Mouse (Mus musculus): Measurements from ENCODE around the gene Chst13.

Gene Chst13

DNA sequence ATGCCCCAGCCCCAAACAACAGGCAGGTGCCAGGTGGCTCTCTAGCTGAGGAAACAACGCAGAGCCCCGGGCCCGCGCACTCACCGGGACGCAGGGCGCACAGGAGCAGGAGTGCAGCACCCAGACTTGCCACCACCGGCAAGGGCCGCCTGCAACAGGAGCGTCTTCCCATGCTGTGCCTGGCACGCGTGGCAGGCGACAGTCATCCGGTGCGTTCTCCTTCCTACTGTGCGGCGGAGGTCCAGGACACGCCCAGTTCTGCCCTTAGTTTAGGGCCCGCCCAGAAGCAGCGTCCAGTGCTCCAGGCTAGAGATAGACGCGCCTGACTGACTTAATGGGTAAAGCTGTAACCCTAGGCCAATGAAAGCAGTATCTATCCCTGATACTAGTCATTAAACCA lies at the start of gene Chst13:
Gene Chst13 (minus strand): TSS at position 195 of the 400 bp plus-strand sequence.
- no peak for DNase-seq (ENCODE audit: low spot score in 2 of 2)

DNA sequence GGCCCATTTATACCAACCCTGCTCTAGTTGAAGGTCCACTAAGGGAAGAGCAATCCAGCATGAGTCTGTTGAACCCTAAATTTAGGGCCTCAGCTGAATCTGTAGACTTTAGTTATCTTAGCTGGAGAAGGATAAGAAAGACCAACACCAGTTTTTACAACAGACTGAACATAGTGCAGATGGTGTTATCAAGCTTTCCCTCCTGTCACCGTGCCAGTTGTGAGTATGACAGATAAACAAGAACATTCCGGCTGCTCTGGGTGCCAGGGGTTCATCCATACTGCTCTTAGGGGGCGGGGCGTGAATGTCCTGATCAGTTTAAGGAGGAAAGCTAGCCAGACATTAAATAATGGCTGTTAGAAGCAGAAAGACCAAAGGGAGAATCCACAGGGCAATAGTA lies 49.7 kb upstream of the Chst13 start:
- no peak for DNase-seq (ENCODE audit: low spot score in 2 of 2)

DNA sequence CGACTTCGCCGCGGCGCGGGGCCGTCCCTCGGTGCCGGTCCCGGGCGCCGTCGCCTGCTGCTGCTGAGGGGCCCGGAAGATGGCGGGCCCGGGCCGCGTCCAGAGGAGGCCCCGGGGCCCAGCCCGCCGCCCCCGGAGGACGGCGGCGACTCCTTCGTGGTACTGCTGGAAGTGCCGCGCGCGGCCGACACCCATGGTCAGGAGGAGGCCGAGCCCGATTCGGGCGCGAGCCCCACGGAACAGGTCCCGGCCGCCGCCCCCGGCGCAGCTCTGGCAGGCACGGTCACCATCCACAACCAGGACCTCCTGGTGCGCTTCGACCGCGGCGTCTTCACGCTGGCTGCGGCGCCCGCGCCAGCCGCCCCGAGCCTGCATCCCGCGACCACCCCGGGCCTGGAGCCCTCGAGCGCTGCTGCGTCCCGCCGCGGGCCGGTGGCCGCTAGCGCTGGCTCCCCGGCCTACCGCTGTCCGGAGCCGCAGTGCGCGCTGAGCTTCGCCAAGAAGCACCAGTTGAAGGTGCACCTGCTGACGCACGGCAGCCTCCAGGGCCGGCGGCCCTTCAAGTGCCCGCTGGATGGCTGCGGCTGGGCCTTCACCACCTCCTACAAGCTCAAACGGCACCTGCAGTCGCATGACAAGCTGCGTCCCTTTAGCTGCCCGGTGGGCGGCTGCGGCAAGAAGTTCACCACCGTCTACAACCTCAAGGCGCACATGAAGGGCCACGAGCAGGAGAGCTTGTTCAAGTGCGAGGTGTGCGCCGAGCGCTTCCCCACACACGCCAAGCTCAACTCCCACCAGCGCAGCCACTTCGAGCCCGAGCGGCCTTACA lies 45.0 kb upstream of the Chst13 start:
- peak in 1 of 2 experiments; percentile 29 for DNase-seq (ENCODE audit: low spot score in 2 of 2)

DNA sequence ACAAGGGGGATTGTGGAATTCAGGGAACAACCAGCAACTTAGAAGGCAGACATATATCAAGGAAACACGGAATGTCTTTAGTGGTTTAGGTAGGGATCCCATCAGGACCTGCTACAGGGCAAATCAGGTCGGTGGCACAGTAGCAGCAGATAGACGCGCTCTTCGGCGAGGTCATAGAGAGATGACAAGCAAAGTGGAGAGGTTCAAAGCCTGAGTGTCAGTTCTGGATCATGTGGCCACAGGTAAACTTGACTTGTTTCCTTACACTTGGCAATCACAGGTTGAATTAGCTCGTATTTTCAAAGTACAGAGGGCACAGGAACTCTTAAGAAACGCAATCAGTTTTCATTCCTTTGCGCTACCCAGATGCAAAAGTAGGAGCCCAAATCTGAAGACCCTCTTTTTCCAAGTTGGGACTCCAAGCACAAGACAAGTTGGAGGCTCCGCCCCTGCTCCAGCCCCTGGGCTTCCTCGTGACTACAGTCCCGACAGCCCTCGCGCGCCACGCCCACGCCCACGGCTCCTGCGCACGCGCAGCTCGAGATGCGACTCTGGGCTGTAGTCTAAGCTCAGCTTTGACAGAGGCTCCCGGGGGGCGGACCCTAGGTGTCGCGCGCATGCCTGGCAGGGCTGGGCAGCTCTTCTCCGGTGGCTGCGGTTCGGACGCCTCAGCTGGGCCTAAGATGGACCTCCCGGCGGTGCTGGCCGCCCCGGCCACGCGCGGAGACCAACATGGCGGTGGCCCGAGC lies 44.2 kb upstream of the Chst13 start, which contains the start of gene Zxdc:
Gene Zxdc (plus strand): TSS at position 517 of the 749 bp plus-strand sequence.
- peak; percentile 99 to 100 for DNase-seq (ENCODE audit: low spot score in 2 of 2)

DNA sequence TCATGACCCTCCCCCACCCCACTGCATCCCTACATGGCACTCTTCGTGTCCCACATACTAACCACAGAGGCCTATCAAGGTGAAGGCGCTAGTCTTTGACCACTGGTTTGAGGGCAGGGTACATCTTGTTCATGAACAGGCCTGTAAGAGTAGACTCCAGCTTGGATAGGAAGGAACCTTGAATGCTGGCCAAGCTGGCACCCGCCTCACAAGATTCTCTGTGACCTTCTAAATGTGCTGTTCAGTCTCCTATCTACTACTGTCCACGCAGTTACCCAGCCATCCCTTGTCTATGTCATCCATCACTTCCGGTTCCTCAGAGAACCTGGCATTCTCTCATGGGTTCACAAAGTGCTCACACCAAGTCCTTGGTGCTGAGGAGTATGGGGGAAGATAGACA lies 38.3 kb upstream of the Chst13 start:
- no peak for DNase-seq (ENCODE audit: low spot score in 2 of 2)

DNA sequence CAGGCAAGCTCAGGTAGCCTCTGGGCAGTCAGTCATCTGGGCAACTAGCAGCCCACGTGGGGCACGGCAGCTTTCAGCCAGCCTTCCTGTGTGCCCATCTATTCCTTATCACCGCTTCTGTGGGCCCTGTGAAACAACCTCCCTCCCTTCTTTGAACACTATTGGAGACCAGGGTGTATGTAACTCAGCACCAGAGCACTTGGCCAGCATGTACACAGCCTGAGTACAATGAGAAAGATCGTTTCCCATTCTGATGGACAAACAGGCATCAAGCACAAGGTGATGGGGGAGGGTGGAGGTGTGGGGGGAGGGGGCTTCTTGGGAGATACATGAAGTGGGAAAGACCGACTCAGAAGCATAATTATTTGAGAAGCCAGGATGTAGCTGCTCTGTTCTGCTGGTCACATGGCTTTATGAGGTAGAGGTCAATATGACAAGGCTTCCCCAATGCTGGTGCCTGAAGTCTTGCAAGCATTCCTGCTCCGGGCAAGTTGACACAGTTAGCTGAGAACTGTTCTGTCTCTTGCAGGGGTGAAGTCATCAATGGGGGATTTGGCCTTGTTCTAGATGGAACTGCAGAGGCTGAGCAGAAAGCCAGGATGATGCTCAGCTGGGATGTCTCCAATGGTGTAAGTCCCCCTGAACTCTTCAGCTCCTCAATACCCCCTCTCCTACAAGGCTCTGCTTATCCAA lies 36.1 kb upstream of the Chst13 start:
- no peak for DNase-seq (ENCODE audit: low spot score in 2 of 2)

DNA sequence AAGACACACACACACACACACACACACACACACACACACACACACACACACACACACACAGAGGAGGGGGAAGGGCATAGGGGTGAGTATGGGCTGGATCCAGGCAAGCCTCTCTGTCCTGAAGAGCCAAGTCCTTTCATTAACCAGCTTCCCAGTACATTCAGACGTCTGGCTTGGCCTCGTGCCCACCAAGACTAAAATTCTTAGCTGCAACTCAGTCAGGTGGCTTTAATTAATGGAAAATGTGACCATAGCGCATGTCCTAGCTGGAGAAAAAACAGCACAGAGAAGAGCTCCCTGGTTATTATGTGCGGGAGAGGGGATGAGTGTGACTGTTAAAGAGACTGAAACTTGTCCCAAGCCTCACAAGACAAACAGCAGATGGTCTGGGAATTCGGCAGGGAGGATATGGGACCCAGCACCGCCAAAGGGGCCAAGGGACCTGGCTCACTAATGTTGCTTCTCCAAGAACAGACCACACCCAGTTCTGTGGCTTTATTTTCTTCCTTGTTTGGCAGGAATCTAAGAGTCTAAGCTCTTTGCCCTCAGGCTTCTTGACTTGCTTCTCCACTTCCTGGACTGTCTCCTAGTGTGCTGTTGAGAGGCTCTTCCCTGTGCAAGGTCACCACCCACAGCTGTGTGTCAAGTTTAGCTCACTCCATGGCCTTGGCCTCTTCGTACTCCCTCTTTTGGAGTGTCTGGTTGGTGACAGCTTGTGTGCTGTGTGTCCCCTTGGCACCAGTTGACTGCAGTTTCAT lies 35.2 kb upstream of the Chst13 start:
- DNase-seq (ENCODE audit: low spot score in 2 of 2): no peak

DNA sequence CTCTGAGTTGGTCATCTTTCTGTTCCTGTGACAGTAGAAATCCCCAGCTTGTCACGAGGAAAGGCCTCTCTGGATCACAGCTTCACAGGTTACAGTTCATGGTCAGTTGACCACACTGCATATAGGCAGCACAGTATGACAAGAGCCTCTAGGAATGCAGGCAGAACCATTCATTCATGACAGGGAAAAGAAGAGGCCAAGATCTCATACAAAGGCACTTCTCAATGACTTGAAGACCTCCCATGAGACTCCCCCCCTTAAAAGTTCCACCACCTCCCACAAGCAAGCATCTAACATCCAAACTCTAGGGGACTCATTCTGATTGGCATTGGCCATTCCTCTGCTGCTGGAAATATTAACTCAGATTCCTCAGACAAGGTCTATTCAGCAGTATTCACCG lies 34.5 kb upstream of the Chst13 start:
- DNase-seq (ENCODE audit: low spot score in 2 of 2): no peak

DNA sequence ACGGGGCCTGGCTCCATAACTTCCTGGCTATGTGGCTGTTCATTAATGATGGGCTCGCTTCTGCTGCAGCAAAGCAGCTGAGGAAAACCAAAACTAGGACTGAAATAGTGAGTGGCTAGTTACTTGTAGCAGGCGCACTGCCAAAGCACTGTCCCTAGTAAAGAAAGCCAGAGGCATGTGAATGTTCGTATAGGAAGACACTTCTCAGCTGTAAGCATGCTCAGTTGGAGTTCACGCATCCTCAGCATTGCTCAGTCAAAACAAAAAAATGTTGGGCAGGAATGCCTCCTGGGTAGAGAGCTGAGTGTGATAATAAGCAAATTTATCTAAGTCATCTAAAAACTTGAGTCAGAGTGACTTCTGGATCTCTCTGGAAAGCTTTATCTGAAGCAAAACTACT lies 33.2 kb upstream of the Chst13 start:
- no peak for DNase-seq (ENCODE audit: low spot score in 2 of 2)

DNA sequence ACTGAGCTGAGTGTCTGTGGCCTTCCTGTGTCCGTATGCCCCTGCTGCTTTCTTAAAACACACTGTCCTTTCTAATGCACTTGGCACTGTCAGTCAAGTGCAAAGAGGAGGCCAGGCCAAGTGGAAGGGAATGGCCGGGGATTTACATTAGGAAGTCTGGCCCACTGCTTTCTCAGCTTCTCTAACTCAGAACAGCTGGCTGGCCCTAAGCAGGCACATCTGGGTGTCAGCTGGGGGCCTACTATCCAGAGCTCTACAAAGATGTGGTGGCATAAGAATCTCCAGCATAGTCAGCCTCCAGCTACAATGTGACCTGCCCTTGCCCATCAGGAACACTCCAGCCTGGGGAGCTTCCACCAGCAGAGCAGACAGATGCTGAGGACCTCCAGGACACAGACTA lies 25.0 kb upstream of the Chst13 start:
- DNase-seq (ENCODE audit: low spot score in 2 of 2): no peak

DNA sequence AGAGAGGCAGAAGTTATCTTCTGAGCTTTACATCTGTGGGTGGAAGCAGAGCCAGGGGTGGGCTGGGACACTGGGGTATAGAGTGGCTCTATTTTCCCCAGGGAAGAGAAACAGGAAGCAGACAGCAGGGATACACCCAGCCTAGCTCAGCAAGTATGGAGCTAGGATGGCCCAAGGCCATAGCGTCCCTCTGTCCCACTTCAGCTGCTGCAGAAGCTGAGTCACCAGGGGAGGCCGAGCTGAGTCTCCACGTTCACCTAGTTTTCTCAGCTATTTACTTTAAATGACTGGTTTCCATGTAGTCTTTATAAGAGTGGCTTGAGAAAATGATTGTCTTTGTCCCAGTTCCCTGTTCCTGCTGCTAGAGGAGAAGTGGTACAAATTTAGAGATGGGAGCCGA lies 23.5 kb upstream of the Chst13 start:
- no peak for DNase-seq (ENCODE audit: low spot score in 2 of 2)

DNA sequence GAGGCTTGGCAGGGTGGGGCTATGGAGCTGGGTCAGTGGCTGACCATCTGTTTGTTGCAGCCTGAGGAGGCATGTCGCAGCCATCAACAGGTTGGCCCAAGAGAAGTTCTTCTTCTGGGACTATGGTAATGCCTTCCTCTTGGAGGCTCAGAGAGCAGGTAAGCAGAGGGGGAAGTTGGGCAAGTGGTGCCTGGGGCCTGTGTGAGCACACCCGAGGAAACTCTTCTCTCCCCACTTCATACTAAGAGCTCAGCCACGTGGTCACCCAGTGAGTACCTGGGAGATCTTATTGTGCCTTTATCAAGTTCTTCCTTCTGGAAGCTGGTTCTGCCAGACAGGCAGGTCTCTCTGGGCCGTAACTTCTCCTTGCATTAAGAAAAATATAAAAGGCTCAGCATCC lies 22.2 kb upstream of the Chst13 start:
- DNase-seq (ENCODE audit: low spot score in 2 of 2): no peak

DNA sequence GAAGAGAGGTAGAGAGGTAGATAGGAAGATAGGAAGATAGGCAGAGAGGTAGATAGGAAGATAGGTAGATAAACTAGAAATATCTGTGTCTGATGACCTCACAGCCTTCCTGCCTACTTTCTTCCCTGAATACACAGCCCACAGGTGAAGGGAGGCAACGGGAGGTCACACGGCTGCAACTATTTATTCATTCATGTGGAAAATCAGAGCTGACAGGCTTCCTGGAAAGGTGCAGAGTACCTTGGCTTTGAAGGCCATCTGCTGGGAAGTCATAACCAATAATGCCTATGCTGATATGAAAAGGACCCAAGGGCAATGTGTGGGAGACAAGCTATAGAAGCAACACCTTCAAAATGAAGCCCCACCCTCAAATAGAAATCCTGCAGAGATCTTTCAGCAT lies 17.4 kb upstream of the Chst13 start:
- no peak for DNase-seq (ENCODE audit: low spot score in 2 of 2)

DNA sequence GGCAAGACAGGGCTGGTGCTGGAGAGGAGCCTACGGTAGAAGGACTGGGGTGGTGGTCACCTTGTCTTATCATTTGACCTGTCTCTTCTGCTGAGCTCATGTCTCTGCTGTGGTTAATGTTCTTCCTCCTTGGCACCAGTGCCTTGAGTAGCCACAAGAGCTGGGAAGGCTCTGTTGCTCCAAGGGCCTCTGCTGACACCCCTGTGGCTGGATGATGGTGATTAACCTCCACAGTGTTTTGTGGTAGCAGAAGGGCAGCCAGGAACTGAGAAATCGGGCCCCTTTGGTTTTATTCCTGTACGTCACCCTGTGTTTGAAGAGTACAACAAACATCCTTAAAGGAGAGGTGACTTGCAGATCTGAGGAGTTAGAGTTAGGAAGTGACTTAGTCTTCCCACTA lies 9.3 kb upstream of the Chst13 start:
- no peak for DNase-seq (ENCODE audit: low spot score in 2 of 2)

DNA sequence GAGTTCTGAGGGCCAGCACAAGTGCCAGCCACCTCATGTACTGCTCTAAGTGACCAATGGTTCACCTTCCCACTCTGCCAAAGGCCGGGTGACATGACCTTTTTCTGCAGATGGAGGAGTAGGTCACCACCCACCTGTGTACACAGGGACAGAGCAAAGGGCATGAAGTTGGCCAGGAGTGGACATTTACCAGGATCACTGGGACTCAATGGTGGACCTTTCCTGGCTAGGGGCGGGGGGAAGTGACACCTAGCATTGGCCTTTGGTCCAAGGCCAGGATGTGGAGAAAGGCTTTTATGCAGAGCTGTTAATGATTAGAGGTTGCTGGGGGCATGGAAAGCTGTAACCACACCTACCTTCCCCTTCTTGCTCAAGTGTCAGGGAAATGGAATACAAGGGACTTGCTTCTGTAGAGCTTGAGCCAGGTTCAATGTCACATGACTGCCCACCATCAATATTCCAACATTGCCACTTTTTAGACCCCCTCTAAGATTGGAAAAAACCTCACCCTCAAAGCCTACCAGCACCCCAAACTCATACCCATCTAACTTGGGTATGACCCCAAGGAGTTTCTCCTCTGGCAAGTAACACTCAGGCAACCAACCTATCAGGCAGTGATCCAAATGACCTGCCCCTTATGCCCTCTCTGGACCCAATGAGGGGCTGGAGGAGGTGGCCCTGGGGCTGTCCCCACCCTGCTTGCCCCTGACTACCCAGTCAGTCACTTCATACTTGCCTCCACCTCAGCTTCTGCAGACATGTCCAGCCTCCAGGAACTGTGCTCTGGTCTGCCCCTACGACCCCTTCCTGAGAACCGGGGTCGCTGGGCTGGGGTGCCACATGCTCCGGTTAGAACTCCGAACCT lies 7.8 kb upstream of the Chst13 start, which contains the start of gene Uroc1:
Gene Uroc1 (plus strand): TSS at position 724 of the 865 bp plus-strand sequence.
- no peak for DNase-seq (ENCODE audit: low spot score in 2 of 2)

DNA sequence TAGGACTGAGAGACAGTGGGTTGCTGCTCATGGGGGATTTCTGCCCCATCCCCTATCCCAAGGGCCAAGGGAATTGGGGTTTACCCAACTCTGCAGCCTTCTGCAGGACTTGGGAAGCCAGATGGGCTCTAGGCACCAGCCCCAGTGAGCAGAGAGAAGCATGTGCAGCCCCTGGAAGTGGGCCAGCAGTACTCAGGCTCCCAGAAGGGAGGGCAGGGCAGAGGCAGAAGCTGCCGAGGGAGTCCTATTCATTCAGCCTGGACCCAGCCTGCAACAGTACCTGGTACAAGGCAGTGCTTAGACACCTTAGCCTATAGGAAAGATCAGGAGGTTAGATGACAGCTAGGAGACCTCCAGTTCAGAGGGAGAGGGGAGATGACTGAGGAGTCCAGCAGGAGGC lies 5.0 kb upstream of the Chst13 start:
- DNase-seq (ENCODE audit: low spot score in 2 of 2): peak; percentile 35 to 51

DNA sequence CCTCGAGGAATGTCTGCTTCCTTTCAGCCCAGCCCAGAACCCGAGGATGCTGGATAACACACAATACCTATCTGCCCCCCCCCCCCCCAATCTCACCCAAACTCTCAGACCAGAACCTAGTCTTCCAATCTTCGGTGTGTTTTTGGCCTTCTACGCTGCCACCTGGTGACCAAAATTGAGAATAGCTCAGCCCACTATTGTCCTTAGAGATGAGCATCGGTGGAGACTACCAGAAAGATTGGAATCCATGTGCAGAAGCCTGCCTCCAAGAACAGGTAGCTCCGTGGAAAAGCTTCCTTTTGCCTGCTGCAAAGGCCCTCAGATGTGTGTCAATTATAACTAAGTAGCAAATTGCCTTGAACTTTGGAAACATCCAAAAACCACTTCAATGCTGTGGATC lies 2.7 kb upstream of the Chst13 start:
- peak in 1 of 2 experiments; percentile 22 for DNase-seq (ENCODE audit: low spot score in 2 of 2)

DNA sequence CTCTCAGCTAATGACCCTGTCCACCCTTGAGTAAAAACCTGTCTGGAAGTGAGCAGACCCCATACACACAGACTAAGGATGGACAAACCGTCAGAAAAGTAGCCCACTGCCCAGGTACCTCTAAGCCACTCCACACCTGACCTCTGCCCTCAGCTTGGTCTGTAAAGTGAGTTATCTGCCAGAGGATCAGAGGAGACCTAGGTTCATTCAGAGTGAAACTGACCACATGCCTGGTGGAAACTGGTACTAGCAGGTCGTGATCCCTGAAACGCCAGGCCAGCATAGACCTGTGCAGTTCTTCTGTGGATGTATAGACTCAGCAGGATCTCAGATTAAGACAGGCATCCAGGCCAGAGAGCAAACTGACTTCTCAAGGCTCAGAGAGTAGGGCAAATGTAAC lies 522 bp downstream of the Chst13 start:
- DNase-seq (ENCODE audit: low spot score in 2 of 2): no peak

DNA sequence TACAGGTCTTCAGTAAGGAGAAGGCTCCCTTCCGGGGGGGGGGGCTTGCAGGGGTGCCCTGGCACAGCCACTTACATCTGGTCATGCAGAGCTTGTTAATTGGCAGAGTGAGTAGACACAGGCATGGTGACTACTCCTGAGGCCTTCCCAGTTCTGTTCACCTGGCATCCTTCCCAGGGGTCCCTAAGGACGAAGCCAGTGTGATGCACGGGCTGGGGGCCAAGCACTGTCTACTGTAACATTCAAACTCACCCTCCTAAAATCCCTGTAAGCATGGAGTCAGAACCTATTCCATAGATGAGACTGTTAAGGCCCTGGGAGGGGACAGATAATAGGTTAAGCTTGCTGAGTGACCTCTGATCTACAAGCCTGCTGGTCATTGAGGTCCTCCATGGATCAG lies 959 bp downstream of the Chst13 start:
- DNase-seq (ENCODE audit: low spot score in 2 of 2): no peak

DNA sequence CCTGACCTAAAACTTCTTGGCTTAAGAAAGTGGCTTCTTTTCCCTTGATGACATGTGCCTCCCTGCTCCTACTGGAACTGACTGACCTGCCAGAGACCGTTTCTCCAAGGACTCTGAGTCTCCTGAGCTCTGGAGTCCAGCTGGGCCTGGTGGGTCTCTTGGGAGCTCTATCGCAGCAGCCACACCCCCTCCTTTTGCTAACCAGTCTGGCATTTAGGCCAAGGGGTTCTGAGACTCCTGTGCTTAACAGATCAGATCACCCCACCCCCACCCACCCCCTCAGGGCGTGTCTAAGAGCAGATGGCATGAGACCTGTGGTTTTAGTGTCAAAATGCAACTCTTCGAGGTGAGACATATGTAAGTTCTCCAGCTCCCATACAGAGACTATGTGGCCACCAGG lies 3.2 kb downstream of the Chst13 start:
- DNase-seq (ENCODE audit: low spot score in 2 of 2): no peak

DNA sequence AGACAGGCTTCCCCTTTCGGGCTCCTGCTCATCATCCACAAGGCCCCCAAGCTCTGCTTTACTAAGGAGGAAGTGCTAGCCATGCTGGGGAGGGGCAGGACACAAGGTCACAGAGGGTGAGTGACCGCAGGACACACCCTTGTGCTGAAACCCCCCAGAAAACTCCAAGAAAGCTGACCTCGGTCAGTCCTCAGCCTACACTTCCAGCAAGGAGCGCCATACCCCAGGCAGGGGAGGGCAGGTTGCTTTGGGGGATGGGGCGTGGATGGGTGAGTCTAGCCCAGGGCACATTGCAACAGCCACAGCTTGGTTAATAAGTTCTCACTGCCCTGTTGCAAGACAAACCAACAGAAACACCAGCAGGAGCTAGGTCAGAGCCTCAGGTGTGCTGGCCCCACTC lies 4.6 kb downstream of the Chst13 start:
- DNase-seq (ENCODE audit: low spot score in 2 of 2): no peak
